Mouse (Mus musculus) activated CD4-positive, CD25-positive, alpha-beta regulatory T cell, adult 4 months (primary cell): Measurements from ENCODE around the gene Nrarp. TPM values are rescaled to one million over a fixed set of nuclear protein-coding genes. Genes with fewer than 3 reads are reported as not detected.

ENCODE experiments used
- ATAC-seq: one replicate; pipeline ENCODE4 v1.8.0; 2017
- polyA plus RNA-seq, 2 experiments: library from polyadenylated mRNA; unstranded; fragments of 100-300 nt; shearing (Covaris generic); gene quantifications; one replicate each; pipeline ENCODE4 v1.2.1; 2017

The Nrarp gene
- 1 to 10 TPM in 1 of 2 experiments, under 1 TPM in 1; 0.61 to 1.2 TPM for polyA plus RNA-seq

- peak; percentile 78 for ATAC-seq
Observed at GRCm38 (mm10) chr2:25180478-25180903, at the start of gene Nrarp. Gene Nrarp, plus strand, starts transcription at chr2:25180758.

GRCm38 (mm10) chr2:25131601-25132000 lies 49.0 kb upstream of the Nrarp start:
- ATAC-seq, result no peak

GRCm38 (mm10) chr2:25137832-25138231 lies 42.7 kb upstream of the Nrarp start:
- ATAC-seq, result no peak

GRCm38 (mm10) chr2:25141185-25141584 lies 39.4 kb upstream of the Nrarp start:
- ATAC-seq, result no peak

GRCm38 (mm10) chr2:25141921-25142320 lies 38.6 kb upstream of the Nrarp start:
- no peak for ATAC-seq

- ATAC-seq, result no peak
Observed at GRCm38 (mm10) chr2:25145346-25145745, 35.2 kb upstream of the Nrarp start.

- no peak for ATAC-seq
Observed at GRCm38 (mm10) chr2:25147398-25147797, 33.2 kb upstream of the Nrarp start.

GRCm38 (mm10) chr2:25147892-25148291 lies 32.7 kb upstream of the Nrarp start:
- ATAC-seq, result no peak

- no peak for ATAC-seq
Observed at GRCm38 (mm10) chr2:25149643-25150042, 30.9 kb upstream of the Nrarp start.

GRCm38 (mm10) chr2:25151280-25151956 lies 29.1 kb upstream of the Nrarp start:
- no peak for ATAC-seq

GRCm38 (mm10) chr2:25156177-25156576 lies 24.4 kb upstream of the Nrarp start:
- ATAC-seq, result no peak

GRCm38 (mm10) chr2:25156990-25157389 lies 23.6 kb upstream of the Nrarp start:
- no peak for ATAC-seq

- ATAC-seq, result peak; percentile 60
Observed at GRCm38 (mm10) chr2:25157655-25158054, 22.9 kb upstream of the Nrarp start.

GRCm38 (mm10) chr2:25167481-25167880 lies 13.1 kb upstream of the Nrarp start:
- no peak for ATAC-seq

- no peak for ATAC-seq
Observed at GRCm38 (mm10) chr2:25167919-25168664, 12.5 kb upstream of the Nrarp start.

GRCm38 (mm10) chr2:25168665-25168978 lies 11.9 kb upstream of the Nrarp start:
- no peak for ATAC-seq

- ATAC-seq, result no peak
Observed at GRCm38 (mm10) chr2:25169778-25170177, 10.8 kb upstream of the Nrarp start.

- ATAC-seq, result peak; percentile 56
Observed at GRCm38 (mm10) chr2:25170326-25171100, 10.0 kb upstream of the Nrarp start.

- no peak for ATAC-seq
Observed at GRCm38 (mm10) chr2:25171101-25171768, 9.3 kb upstream of the Nrarp start.

- no peak for ATAC-seq
Observed at GRCm38 (mm10) chr2:25171769-25172153, 8.8 kb upstream of the Nrarp start.

GRCm38 (mm10) chr2:25172629-25173028 lies 7.9 kb upstream of the Nrarp start:
- ATAC-seq, result no peak

GRCm38 (mm10) chr2:25173821-25174220 lies 6.7 kb upstream of the Nrarp start:
- no peak for ATAC-seq
